Mouse (Mus musculus) hindbrain, postnatal 0 days (tissue): ENCODE results near the gene Arl4a. TPM values are rescaled to one million over a fixed set of nuclear protein-coding genes. Genes with fewer than 3 reads are reported as not detected.

Experiments
- ATAC-seq: fragments of 200-750 bp; cut with Nextera tagmentation; 2 replicates; pipeline ENCODE4 v1.8.0; 2017; ENCODE audit warnings: mild to moderate bottlenecking, moderate TSS enrichment, moderate library complexity
- DNase-seq: peaks from one replicate; pipeline ENCODE4 v3.0.0-alpha.2; 2015; ENCODE audit warnings: low spot score
- H3K27ac ChIP-seq: fragments of 300-500 bp; sonication (generic); 2 replicates; pipeline ENCODE4 v1.5.1; 2014; ENCODE audit warnings: mild to moderate bottlenecking
- H3K27me3 ChIP-seq: fragments of 300-500 bp; sonication (generic); 2 replicates; pipeline ENCODE4 v1.6.1; 2014; ENCODE audit warnings: low read length, mixed read lengths; ENCODE audit not compliant: insufficient read depth
- H3K36me3 ChIP-seq: fragments of 300-500 bp; sonication (generic); 2 replicates; pipeline ENCODE4 v1.6.1; 2014; ENCODE audit warnings: low read length, mixed read lengths; ENCODE audit not compliant: insufficient read depth
- H3K4me1 ChIP-seq: fragments of 300-500 bp; sonication (generic); 2 replicates; pipeline ENCODE4 v1.6.1; 2014; ENCODE audit warnings: antibody characterized with exemption, low read length, mixed read lengths; ENCODE audit not compliant: insufficient read depth
- H3K4me2 ChIP-seq: fragments of 300-500 bp; sonication (generic); 2 replicates; pipeline ENCODE4 v1.6.1; 2014; ENCODE audit warnings: low read depth, mild to moderate bottlenecking, low read length, moderate library complexity, mixed read lengths
- H3K4me3 ChIP-seq: fragments of 300-500 bp; sonication (generic); 2 replicates; pipeline ENCODE4 v1.5.1; 2014; ENCODE audit warnings: low read length
- H3K9ac ChIP-seq: fragments of 300-500 bp; sonication (generic); replicated peaks from 2 replicates; pipeline ENCODE4 v1.6.1; 2014; ENCODE audit warnings: mild to moderate bottlenecking, low read length, moderate library complexity, mixed read lengths
- H3K9me3 ChIP-seq: fragments of 300-500 bp; sonication (generic); 2 replicates; pipeline ENCODE4 v1.6.1; 2016; ENCODE audit warnings: low read length, mixed read lengths
- CTCF ChIP-seq: IDR thresholded peaks from 2 replicates; pipeline ENCODE4 v1.5.1; 2016; ENCODE audit warnings: antibody characterized with exemption, control low read depth, low read depth
- WGBS: fragments of 180-500 bp; shearing (Covaris S2); extraction: QIAGEN DNeasy Blood & Tissue Kit; methylation state at CpG from one replicate; pipeline ENCODE4 v1.1.7; 2014; 5-methylcytosine and 5-hydroxymethylcytosine counted together
- polyA plus RNA-seq: library from polyadenylated mRNA; unstranded; fragments of >200 nt; fragmentation: Nextera tagmentation; extraction: Ambion mirVana; gene quantifications from 2 replicates; pipeline ENCODE4 v1.2.1, GENCODE M21; 2015
- total RNA-seq: library from RNA; depleted of rRNA; stranded (reverse); fragments of >200 nt; gene quantifications from 2 replicates; pipeline ENCODE4 v1.2.3, GENCODE M21; 2014; rRNA removed

The Arl4a gene
- total and polyA plus RNA-seq, 2 experiments from 2014 or later: 48.3 to 113 TPM

GRCm38 (mm10) chr12:39957931-39958671 lies 79.7 kb downstream of the Arl4a start:
- 21% methylated on average over 8 of the region's 8 CpGs for WGBS
- Histone ChIP-seq H3K4me2 (peak overlapping the region; percentile 17; the same call in 1 of the 2 replicates), H3K27ac (no peak overlapping the region), H3K4me3 (no peak overlapping the region), H3K9me3 (no peaks in the 10 kb centered on the region), H3K4me1 (no peaks in the 10 kb centered on the region), H3K36me3 (no peaks in the 10 kb centered on the region), H3K9ac (no peak overlapping the region), H3K27me3 (no peaks in the 10 kb centered on the region)
- DNase-seq (peak; percentile 93), ATAC-seq (peak; percentile 78)
- no peak for TF ChIP-seq CTCF

GRCm38 (mm10) chr12:39956396-39956795 lies 81.4 kb downstream of the Arl4a start:
- no peaks in the 10 kb centered on the region for H3K9me3 ChIP-seq
- ATAC-seq: peak; percentile 97
- no peak overlapping the region; the same call in 1 of the 2 replicates for H3K4me3 ChIP-seq
- no peaks in the 10 kb centered on the region for H3K36me3 ChIP-seq
- H3K4me1 ChIP-seq: no peaks in the 10 kb centered on the region
- WGBS: 5% methylated on average over 15 of the region's 15 CpGs
- no peaks in the 10 kb centered on the region for H3K27me3 ChIP-seq
- no peak overlapping the region for H3K9ac ChIP-seq
- peak; percentile 11; the same call in 1 of the 2 replicates for TF ChIP-seq CTCF
- no peak overlapping the region for H3K27ac ChIP-seq
- peak overlapping the region; percentile 30 for H3K4me2 ChIP-seq
- DNase-seq: peak; percentile 94

Other genes starting within 250 kb of the Arl4a start
- not detected in 2 replicates for gene Scin, start 96.2 kb upstream of the Arl4a start, total RNA-seq
- gene Scin, start 96.2 kb upstream of the Arl4a start, polyA plus RNA-seq: 0.05 TPM in 1 of 2 replicates, not detected in the other
- not detected in 2 replicates for gene Lsmem1, start 161.5 kb upstream of the Arl4a start, total RNA-seq
- gene Lsmem1, start 161.5 kb upstream of the Arl4a start, polyA plus RNA-seq: 0.09 and 0.24 TPM in 2 replicates
- gene Ifrd1, start 210.5 kb upstream of the Arl4a start, total RNA-seq: 36.0 and 37.8 TPM in 2 replicates
- gene Ifrd1, start 210.5 kb upstream of the Arl4a start, polyA plus RNA-seq: 118 and 128 TPM in 2 replicates